Mouse (Mus musculus) hindbrain, embryonic 16.5 days (tissue): ENCODE data around the gene Glrx5. TPM values are rescaled to one million over a fixed set of nuclear protein-coding genes. Genes with fewer than 3 reads are reported as not detected.

Source experiments
- ATAC-seq: fragments of 200-750 bp; cut with Nextera tagmentation; 2 replicates; pipeline ENCODE4 v1.8.0; 2017; ENCODE audit warnings: moderate TSS enrichment, moderate library complexity
- H3K27ac ChIP-seq: fragments of 300-500 bp; sonication (generic); 2 replicates; pipeline ENCODE4 v1.5.1; 2014; ENCODE audit warnings: low read depth, mild to moderate bottlenecking, control low read depth, low read length, moderate library complexity
- H3K27me3 ChIP-seq: fragments of 300-500 bp; sonication (generic); replicated peaks from 2 replicates; pipeline ENCODE4 v1.6.1; 2014; ENCODE audit warnings: low read length; ENCODE audit not compliant: control insufficient read depth, insufficient read depth
- H3K36me3 ChIP-seq: fragments of 300-500 bp; sonication (generic); 2 replicates; pipeline ENCODE4 v1.6.1; 2014; ENCODE audit warnings: mild to moderate bottlenecking, low read length, moderate library complexity, mixed read lengths; ENCODE audit not compliant: control insufficient read depth, insufficient read depth
- H3K4me1 ChIP-seq: fragments of 300-500 bp; sonication (generic); 2 replicates; pipeline ENCODE4 v1.6.1; 2014; ENCODE audit warnings: low read depth, low read length; ENCODE audit not compliant: control insufficient read depth, insufficient read depth
- H3K4me2 ChIP-seq: fragments of 300-500 bp; sonication (generic); 2 replicates; pipeline ENCODE4 v1.6.1; 2014; ENCODE audit warnings: mild to moderate bottlenecking, low read length, control low read depth, moderate library complexity
- H3K4me3 ChIP-seq: fragments of 300-500 bp; sonication (generic); 2 replicates; pipeline ENCODE4 v1.5.1; 2014; ENCODE audit warnings: mild to moderate bottlenecking, low read length, control low read depth, moderate library complexity
- H3K9ac ChIP-seq: fragments of 300-500 bp; sonication (generic); 2 replicates; pipeline ENCODE4 v1.6.1; 2014; ENCODE audit warnings: low read depth, mild to moderate bottlenecking, control low read depth, low read length, moderate library complexity
- H3K9me3 ChIP-seq: fragments of 300-500 bp; sonication (generic); 2 replicates; pipeline ENCODE4 v1.6.1; 2014; ENCODE audit warnings: mild to moderate bottlenecking, low read length, moderate library complexity; ENCODE audit not compliant: control insufficient read depth
- WGBS: fragments of 180-500 bp; shearing (Covaris S2); extraction: QIAGEN DNeasy Blood & Tissue Kit; methylation state at CpG from one replicate; pipeline ENCODE4 v1.1.7; 2014; 5-methylcytosine and 5-hydroxymethylcytosine counted together
- microRNA-seq: library from miRNA; unstranded; fragments of <30 nt; microRNA quantifications from one replicate; pipeline ENCODE4, GENCODE M21; 2017
- polyA plus RNA-seq: library from polyadenylated mRNA; unstranded; fragments of >200 nt; fragmentation: Nextera tagmentation; extraction: Ambion mirVana; gene quantifications from 2 replicates; pipeline ENCODE4 v1.2.1, GENCODE M21; 2015

Gene Glrx5
- polyA plus RNA-seq, 1 experiment from 2014 or later = 179 TPM

DNA sequence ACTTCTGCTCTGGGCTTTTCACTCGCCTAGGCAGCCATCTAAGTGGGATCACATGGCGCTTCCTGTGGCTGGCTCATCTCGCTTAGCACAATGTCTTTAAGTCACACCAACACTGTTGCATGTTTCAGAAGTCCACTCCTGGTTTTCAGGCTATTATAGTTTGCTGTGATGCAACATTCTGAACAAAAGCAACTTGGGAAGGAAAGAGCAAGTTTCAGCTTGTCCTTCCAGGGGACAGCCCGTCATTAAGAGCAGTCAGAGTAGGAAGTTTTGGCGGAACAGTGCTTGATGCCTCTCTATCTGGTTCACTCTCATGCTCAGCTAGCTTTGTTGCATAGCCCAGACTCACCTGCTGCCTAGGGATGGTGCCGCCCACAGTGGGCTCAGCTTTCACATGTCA is 59.1 kb downstream of the Glrx5 start:
- Histone ChIP-seq H3K4me1 (peaks cover 13% of the 10 kb centered on the region), H3K27ac (no peak overlapping the region)
- no peak for ATAC-seq

More for the DNA sequence above, 59.1 kb downstream of the Glrx5 start:
- Histone ChIP-seq H3K27me3 (no peaks in the 10 kb centered on the region), H3K9me3 (no peaks in the 10 kb centered on the region), H3K4me2 (no peak overlapping the region), H3K4me3 (no peak overlapping the region), H3K9ac (no peak overlapping the region), H3K36me3 (no peaks in the 10 kb centered on the region)
- WGBS = 90% methylated on average over 6 of the region's 6 CpGs

Small RNA genes lying within 50 kb of the gene (microRNA-seq; reads per million reads assigned to microRNA genes)
- 2.9 reads per million, percentile 7 among the genes with 10 or more reads in this experiment for gene Mir3069

Other genes starting within 250 kb of the Glrx5 start
- 1.2 TPM in 2 replicates for gene Clmn, start 167.6 kb upstream of the Glrx5 start, polyA plus RNA-seq
- 0.38 and 0.60 TPM in 2 replicates for gene Syne3, start 22.9 kb upstream of the Glrx5 start, polyA plus RNA-seq
- gene Tcl1b2, start 113.3 kb downstream of the Glrx5 start, polyA plus RNA-seq = not detected in 2 replicates
- gene Tcl1b1, start 127.0 kb downstream of the Glrx5 start, polyA plus RNA-seq = not detected in 2 replicates
- gene Tcl1b5, start 143.7 kb downstream of the Glrx5 start, polyA plus RNA-seq = not detected in 2 replicates
- not detected in 2 replicates for gene Tcl1b3, start 158.4 kb downstream of the Glrx5 start, polyA plus RNA-seq
- not detected in 2 replicates for gene Tcl1b4, start 169.3 kb downstream of the Glrx5 start, polyA plus RNA-seq
- not detected in 2 replicates for gene Tcl1, start 190.1 kb downstream of the Glrx5 start, polyA plus RNA-seq